Mouse (Mus musculus): ENCODE data around the gene Itpka.
A peak's percentile ranks its signal among the peaks of the same experiment; 100 is the strongest.
"Not testable (repeated sequence)": the region's sequence is repeated elsewhere in the genome, so short reads cannot be mapped to it uniquely, and the experiment has no call there.

Gene Itpka

GRCm38 (mm10) chr2:119741581-119742411 is at the start of gene Itpka:
Gene Itpka, plus strand, starts transcription at chr2:119742337.
- DNase-seq = peak; percentile 79

DNA sequence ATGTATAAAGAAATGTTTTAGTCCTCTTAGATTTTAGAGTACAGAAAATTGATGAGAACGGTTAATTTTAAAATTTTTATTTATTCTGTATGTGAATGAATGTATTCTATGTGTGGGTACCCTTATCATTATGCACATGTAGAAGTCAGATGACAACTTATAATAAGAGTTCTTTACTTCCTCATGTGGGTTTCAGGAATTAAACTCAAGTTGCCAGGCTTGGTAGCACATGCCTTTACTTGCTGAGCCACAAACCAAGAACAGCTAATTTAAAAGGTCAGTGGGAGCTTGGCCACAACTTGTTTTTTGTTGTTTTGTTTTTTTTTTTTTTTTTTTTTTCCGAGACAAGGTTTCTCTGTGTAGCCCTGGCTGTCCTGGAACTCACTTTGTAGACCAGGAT is 47.3 kb upstream of the Itpka start:
- no peak for DNase-seq

DNA sequence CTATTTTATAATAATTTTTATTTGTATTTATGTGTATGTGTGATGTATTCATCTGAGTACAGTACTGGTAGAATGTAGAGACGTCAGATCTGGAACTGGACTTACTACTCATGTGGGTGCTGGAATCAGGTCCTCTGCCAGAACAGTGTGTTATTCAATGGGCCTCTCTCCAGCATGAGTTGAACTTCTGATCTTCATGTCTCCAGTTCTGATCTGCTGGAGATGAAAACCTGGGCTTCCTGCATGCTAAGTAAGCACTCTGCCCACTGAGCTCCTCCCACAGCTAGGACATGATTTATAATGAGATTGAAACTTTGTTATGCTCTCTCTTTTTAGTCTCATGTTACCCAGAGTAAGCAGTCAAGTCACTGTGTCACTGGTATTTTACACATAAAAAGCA is 46.0 kb upstream of the Itpka start:
- no peak for DNase-seq

GRCm38 (mm10) chr2:119698472-119698871 is 43.7 kb upstream of the Itpka start:
- DNase-seq = no peak

DNA sequence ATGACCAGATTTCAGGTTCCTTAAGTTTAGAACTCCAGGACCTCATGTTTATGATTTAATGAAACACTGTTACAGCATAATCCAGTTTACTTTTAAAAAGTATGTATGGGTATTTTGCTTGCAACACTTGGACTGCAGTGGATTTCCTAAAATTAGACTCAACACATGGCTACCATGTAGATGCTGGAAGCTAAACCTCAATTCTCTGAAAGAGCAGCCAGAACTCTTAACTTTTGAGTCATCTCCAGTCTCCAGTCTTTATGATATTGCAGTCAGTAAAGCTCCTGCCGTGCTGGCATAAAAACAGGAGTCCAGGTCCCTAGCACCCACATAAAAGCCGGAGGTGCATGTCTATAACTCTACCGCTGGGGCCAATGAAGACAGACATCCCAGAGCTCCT is 42.2 kb upstream of the Itpka start:
- DNase-seq = no peak

- no peak for DNase-seq
Observed at GRCm38 (mm10) chr2:119703171-119703570, 39.0 kb upstream of the Itpka start.

DNA sequence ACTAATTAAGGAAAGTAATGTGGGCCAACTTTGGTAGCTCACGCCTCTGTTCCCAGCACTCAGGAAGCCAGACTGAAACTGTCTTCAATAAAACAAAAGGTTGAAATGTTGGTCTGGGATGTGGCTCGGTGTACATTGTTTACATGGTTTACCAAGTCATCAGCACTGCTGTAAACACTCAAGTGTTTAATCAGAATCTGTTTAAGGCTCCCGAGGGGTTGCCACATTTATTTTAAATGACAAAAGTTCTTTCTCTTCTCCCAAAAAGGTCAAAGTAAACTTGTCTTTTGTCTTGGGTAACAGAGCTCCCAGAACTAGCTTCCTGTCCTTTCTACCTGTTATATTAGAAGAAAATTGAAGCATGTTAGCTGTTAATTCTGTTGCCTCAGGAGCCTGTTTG is 34.5 kb upstream of the Itpka start:
- no peak for DNase-seq

GRCm38 (mm10) chr2:119710011-119710410 is 32.1 kb upstream of the Itpka start:
- no peak for DNase-seq

- DNase-seq = not testable (repeated sequence)
Observed at GRCm38 (mm10) chr2:119715868-119716267, 26.3 kb upstream of the Itpka start.

DNA sequence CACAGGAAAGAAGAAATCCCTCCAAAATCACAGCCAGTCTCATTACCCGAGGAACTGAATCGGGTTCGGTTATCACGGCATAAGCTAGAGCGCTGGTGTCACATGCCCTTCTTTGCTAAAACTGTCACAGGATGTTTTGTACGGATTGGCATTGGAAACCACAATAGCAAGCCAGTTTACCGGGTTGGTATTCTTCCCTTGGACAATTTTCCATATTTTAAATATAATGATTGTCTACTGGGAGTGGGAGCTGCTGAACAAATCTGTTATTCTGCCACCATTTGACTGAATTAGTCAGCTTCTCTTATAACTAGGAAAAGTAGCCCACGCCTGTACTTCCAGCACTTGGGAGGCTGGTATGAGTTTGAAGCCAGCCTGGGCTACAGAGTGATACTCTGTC is 21.1 kb upstream of the Itpka start:
- no peak for DNase-seq

GRCm38 (mm10) chr2:119727762-119728416 is 14.2 kb upstream of the Itpka start:
- no peak for DNase-seq

DNA sequence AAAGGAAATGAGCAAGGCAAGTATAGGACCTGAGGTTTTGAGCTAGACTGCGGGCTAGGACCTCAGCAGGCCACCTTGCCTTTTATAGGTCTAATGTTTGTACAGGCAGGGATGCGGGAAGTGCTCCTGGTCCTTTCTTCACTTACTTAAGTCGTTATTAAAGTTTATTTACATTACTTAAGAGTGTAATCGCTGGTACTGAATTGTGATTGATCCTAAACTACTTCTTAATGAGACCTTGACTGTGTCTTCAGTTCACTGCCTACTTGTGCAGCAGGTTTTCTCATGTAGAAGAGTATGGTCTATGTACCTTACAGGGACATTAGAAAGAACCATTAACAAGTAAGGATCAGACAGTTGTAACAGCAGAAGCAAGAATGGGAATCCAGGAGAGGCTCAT is 11.4 kb upstream of the Itpka start:
- DNase-seq = no peak

DNA sequence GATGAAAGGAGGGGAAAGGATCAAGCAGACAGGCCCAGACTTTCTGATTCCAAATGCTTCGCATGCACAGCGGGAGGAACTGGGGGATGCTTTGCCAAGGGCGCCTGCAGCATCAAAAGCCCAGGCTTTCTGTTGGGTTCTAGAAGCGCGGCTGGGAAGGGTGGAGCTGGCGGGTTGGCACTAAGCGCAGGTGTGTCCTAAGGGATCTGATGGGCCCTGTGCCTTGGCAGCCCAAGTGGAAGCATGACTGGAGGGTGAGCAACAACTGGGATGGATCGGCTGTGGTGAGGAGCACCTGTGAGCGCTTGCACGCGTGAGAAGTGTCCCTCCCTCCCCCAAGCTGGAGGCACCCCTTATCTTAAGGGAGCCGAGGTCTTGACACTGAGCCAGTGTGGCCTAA is 5.0 kb upstream of the Itpka start:
- no peak for DNase-seq

- DNase-seq = no peak
Observed at GRCm38 (mm10) chr2:119740567-119740966, 1.6 kb upstream of the Itpka start.

- DNase-seq = peak; percentile 67
Observed at GRCm38 (mm10) chr2:119742461-119743175, 481 bp downstream of the Itpka start.

- DNase-seq = no peak
Observed at GRCm38 (mm10) chr2:119743176-119743807, 1.2 kb downstream of the Itpka start.

DNA sequence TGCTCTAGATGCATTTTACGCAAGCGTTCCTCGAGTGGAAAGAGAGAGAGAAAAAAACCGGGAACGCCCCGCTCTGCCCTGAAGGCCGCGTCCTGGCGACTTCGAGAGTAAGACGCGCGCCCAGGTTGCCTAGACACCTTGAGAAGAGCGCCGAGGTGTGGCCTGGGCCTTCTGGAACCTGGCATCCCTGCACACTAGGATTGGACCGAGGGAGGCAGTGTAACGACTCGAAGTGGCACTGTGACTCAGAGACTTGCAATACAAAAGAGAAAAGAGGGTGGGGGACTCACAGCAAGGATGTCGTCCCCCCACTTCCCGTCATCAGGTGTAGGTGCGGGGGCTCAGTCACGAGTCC is 1.6 kb downstream of the Itpka start:
- DNase-seq = no peak

DNA sequence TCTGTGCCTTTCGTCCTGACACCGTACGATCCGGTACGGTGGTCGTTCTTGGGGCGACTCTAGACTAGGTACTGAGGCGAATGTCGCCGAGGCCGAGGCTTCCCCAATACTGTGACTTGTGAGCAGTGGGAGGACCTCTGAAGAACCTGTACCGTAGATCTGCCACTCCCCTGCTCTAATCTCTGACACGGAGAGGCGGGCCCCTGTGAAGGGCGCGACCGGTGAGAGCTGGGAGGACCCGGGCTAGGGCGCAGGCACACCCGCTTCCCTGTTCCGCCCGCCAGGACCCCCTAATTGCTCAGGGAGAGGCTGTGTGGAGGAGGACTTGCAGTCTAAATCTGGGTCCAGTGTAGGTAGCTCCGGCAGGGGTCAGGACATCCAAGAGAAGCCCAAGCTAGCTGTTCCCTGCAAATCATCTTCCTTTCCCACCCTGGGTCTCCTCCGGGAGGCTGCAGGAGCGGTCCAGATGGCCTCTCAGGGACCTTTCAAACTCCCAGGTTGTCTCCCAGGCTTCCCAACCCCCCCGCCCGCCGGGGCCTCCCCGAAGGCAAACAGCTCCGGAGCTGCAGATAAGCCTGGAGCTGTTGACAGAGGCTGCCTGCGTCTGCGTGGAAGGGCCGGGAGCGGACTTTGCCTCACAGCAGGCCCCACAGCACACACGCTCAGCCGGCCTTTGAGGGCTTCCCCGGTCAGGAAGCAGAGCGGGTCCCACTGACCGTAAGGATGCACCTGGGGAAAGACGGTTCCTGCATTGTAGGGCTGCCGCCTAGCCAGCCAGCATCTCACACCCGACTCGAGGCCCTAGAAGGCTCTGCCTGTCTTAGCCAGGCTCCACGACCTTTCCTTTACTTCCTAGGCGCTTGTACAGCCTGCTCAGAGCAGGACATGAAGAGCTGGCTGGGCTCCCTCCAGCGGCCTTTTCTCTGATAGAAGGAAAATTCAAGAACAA is 2.3 kb downstream of the Itpka start:
- peak; percentile 18 for DNase-seq

DNA sequence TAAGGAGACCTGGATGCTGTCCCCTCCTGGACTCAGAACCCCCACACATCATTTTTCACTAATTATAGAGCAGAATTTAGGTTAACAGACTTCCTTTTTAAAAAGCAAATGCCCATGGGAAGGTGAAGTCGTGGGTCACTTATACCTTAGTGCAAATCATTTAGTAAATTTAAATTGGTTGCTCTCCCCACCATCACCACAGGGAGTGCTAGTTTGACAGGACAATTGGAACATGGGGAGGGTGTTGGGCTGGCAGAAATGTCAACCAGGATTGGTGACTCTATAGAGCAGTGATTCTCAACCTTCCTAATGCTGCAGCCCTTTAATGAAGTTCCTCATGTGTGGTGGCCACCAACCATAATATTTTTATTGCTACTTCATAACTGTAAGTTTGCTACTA is 3.1 kb downstream of the Itpka start:
- no peak for DNase-seq

- DNase-seq = no peak
Observed at GRCm38 (mm10) chr2:119747554-119747953, 5.4 kb downstream of the Itpka start.

DNA sequence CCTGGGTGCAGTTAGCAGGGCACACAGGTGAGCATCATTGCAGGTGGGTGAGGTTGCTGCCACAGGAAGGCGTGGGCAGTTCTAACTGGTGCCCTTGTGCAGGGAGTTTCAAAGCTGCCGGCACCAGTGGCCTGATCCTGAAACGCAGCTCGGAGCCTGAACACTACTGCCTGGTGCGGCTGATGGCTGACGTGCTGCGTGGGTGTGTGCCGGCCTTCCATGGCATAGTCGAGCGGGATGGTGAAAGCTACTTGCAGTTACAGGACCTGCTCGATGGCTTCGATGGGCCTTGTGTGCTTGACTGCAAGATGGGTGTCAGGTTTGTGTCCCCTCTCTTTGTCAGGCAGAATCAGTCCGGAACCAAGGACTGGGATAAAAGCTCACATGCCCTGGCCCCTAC is 7.1 kb downstream of the Itpka start:
- no peak for DNase-seq

DNA sequence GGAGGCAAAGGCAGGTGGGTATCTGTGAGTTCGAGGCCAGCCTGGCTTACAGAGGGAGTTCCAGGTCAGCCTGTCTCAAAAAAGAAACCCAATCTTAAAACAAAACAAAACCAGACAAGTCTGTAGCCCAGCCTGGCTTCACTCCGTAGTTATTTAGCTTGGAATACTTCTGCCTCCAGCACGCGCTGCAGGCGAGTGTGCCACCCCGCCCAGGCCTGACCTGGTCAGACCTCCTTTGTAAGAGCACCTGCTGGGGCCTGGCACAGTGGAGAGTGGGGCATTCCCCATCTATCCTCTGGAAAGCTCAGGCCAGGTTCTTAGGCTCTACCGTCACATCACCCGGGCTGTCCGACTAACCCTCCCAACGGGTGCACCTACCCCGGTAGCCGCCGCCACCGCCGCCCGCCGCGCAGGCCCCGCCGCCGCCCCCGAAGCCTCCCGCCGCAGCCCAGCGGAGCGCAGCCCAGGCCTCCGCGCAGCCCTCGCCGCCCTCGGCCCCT is 15.5 kb downstream of the Itpka start:
- peak; percentile 7 for DNase-seq

Data from thymus, postnatal 25 days (tissue).